Mouse (Mus musculus) limb, embryonic 10.5 days (tissue): ENCODE measurements around the gene Grm1. TPM values are rescaled to one million over a fixed set of nuclear protein-coding genes. Genes with fewer than 3 reads are reported as not detected.

ENCODE experiments used
- DNase-seq: peaks from one replicate; pipeline ENCODE4 v3.0.0-alpha.2; 2017; ENCODE audit warnings: low spot score
- H3K27ac ChIP-seq: fragments of 300-500 bp; sonication (generic); 2 replicates; pipeline ENCODE4 v1.5.1; 2016; ENCODE audit warnings: mild to moderate bottlenecking
- H3K27me3 ChIP-seq: fragments of 300-500 bp; sonication (generic); 2 replicates; pipeline ENCODE4 v1.6.1; 2016; ENCODE audit warnings: low read depth, mild to moderate bottlenecking; ENCODE audit not compliant: poor library complexity, severe bottlenecking
- H3K36me3 ChIP-seq: fragments of 300-500 bp; sonication (generic); 2 replicates; pipeline ENCODE4 v1.6.1; 2016; ENCODE audit warnings: mild to moderate bottlenecking, moderate library complexity
- H3K4me1 ChIP-seq: fragments of 300-500 bp; sonication (generic); 2 replicates; pipeline ENCODE4 v1.6.1; 2016
- H3K4me3 ChIP-seq: fragments of 300-500 bp; sonication (generic); 2 replicates; pipeline ENCODE4 v1.5.1; 2016; ENCODE audit warnings: mild to moderate bottlenecking, moderate library complexity
- H3K9me3 ChIP-seq: fragments of 300-500 bp; sonication (generic); replicated peaks from 2 replicates; pipeline ENCODE4 v1.6.1; 2016; ENCODE audit warnings: mild to moderate bottlenecking
- WGBS: fragments of 180-500 bp; shearing (Covaris S2); methylation state at CpG from one replicate; pipeline ENCODE4 v1.1.7; 2016; 5-methylcytosine and 5-hydroxymethylcytosine counted together
- polyA plus RNA-seq: library from polyadenylated mRNA; unstranded; fragments of >200 nt; fragmentation: Nextera tagmentation; extraction: Ambion mirVana; gene quantifications from 2 replicates; pipeline ENCODE4 v1.2.1, GENCODE M21; 2016

The Grm1 gene
- polyA plus RNA-seq, 1 experiment from 2014 or later = not detected

- Histone ChIP-seq H3K27ac (no peak overlapping the region), H3K27me3 (no peaks in the 10 kb centered on the region), H3K4me1 (no peaks in the 10 kb centered on the region), H3K4me3 (no peak overlapping the region), H3K36me3 (no peaks in the 10 kb centered on the region), H3K9me3 (no peaks in the 10 kb centered on the region)
- no peak for DNase-seq
- WGBS = 86% methylated on average over 5 of the region's 5 CpGs
These were observed 349.1 kb downstream of the Grm1 start for GRCm38 (mm10) chr10:10733092-10733491.

- H3K36me3 ChIP-seq = no peaks in the 10 kb centered on the region
- no peaks in the 10 kb centered on the region for H3K9me3 ChIP-seq
- no peak overlapping the region for H3K4me3 ChIP-seq
- 94% methylated on average over 3 of the region's 3 CpGs for WGBS
- H3K27ac ChIP-seq = no peak overlapping the region
- H3K27me3 ChIP-seq = no peaks in the 10 kb centered on the region
- no peak for DNase-seq
- H3K4me1 ChIP-seq = no peaks in the 10 kb centered on the region
These were observed 355.7 kb downstream of the Grm1 start for GRCm38 (mm10) chr10:10726501-10726900.

DNA sequence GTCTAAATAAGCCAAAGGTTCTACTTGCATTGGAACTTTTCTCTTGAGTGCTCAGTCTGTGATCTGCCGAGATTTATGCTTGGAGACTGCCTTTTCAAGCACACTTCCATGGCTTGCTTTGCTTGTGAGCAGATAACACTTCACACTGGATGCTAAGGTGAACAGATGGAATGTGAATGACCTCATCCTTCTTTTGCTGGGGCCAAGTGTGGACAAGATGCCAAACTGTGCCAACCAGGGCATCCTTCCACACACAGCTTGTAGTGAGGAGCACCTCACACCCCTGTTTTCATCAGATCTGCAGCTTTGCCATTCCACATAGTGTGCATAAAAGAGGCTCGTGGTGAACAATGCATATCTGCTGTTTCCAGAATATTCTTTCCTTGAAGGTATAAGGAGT is 371.3 kb downstream of the Grm1 start:
- Histone ChIP-seq H3K36me3 (no peaks in the 10 kb centered on the region), H3K27me3 (no peaks in the 10 kb centered on the region), H3K9me3 (no peaks in the 10 kb centered on the region), H3K27ac (no peak overlapping the region), H3K4me3 (no peak overlapping the region), H3K4me1 (no peaks in the 10 kb centered on the region)
- DNase-seq = no peak
- 80% methylated on average over 2 of the region's 2 CpGs for WGBS

GRCm38 (mm10) chr10:10710359-10710758 is 371.8 kb downstream of the Grm1 start:
- Histone ChIP-seq H3K9me3 (no peaks in the 10 kb centered on the region), H3K4me3 (no peak overlapping the region), H3K4me1 (no peaks in the 10 kb centered on the region), H3K36me3 (no peaks in the 10 kb centered on the region), H3K27ac (no peak overlapping the region), H3K27me3 (no peaks in the 10 kb centered on the region)
- DNase-seq = no peak
- 93% methylated on average over 2 of the region's 2 CpGs for WGBS

DNA sequence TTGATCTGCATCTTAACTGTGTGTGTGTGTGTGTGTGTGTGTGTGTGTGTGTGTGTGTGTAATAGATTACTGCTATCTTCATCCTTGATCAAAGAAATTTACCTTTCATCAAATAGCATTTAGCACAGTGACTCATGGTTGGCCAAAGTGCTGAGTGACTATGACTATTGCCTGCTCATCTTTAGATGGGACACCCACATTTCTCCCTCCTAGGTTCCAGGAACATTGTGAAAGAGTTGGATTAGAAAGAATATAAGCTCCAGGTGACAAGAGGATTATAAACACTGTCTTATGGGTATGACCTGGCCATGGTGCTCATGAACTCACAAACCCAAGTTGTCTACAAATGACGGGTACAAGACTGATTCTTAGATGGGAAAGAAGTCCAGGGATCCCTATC is 374.1 kb downstream of the Grm1 start:
- DNase-seq = no peak
- no peak overlapping the region for H3K27ac ChIP-seq
- H3K4me1 ChIP-seq = no peaks in the 10 kb centered on the region
- H3K36me3 ChIP-seq = no peaks in the 10 kb centered on the region
- no peaks in the 10 kb centered on the region for H3K27me3 ChIP-seq
- no peaks in the 10 kb centered on the region for H3K9me3 ChIP-seq
- no peak overlapping the region for H3K4me3 ChIP-seq
- 84% methylated on average over 1 of the region's 1 CpGs for WGBS

DNA sequence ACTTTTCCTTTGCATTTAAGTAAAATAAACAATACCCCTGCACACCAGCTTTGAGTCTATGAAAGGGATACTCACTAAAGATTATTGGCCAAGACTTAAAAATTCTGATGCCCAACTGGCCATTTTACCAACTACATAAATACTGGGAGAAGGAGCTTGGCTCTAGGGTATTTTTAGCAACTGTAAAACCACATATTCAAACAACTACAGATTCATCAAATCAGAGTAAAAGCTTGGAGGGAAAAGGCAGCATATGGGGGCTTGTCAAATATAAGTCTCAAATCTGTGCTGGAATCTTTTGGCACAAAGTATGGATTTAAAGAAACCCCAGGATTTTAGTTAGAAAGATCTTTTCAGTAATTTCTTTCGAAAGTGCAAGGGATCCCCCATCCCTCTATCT is 380.8 kb downstream of the Grm1 start:
- no peak for DNase-seq
- no peaks in the 10 kb centered on the region for H3K36me3 ChIP-seq
- no peaks in the 10 kb centered on the region for H3K4me1 ChIP-seq
- no peak overlapping the region for H3K27ac ChIP-seq
- 82% methylated on average over 1 of the region's 1 CpGs for WGBS
- H3K4me3 ChIP-seq = no peak overlapping the region
- H3K27me3 ChIP-seq = no peaks in the 10 kb centered on the region
- no peaks in the 10 kb centered on the region for H3K9me3 ChIP-seq

GRCm38 (mm10) chr10:10700903-10701302 is 381.3 kb downstream of the Grm1 start:
- no peaks in the 10 kb centered on the region for H3K4me1 ChIP-seq
- H3K9me3 ChIP-seq = no peaks in the 10 kb centered on the region
- WGBS = 68% methylated on average over 1 of the region's 1 CpGs
- no peaks in the 10 kb centered on the region for H3K27me3 ChIP-seq
- H3K4me3 ChIP-seq = no peak overlapping the region
- no peak for DNase-seq
- H3K27ac ChIP-seq = no peak overlapping the region
- H3K36me3 ChIP-seq = no peaks in the 10 kb centered on the region

GRCm38 (mm10) chr10:10697497-10697896 is 384.7 kb downstream of the Grm1 start:
- H3K27me3 ChIP-seq = no peaks in the 10 kb centered on the region
- no peak overlapping the region for H3K27ac ChIP-seq
- H3K4me3 ChIP-seq = no peak overlapping the region
- no peaks in the 10 kb centered on the region for H3K9me3 ChIP-seq
- no peak for DNase-seq
- no peaks in the 10 kb centered on the region for H3K36me3 ChIP-seq
- H3K4me1 ChIP-seq = no peaks in the 10 kb centered on the region
- 80% methylated on average over 6 of the region's 6 CpGs for WGBS

DNA sequence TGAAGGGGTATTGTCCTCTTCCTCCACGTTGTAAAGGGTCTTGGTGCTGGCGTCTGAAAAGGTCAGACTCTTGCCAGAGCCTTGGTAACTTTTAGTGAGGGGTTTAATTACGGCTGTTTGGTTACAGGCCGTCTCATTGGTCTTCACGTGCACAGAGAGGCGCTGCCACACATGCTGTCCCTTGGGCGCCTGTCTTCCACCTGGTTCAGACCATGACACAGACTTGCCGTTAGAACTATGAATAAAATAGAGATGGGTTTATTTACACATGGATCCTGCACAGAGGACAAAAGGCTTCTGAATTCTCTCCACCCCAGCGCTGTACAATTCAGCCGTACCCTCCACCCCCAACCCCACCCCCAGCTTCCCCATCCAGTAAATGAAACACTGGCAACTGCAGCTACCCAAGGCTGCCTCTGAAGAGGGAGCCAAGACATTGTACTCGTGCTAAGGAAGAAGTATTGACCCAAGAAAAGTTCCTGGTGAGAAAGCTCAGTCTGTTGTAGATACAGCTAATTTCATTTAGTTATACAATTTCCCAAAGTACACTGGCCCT is 392.4 kb downstream of the Grm1 start:
- H3K9me3 ChIP-seq = no peaks in the 10 kb centered on the region
- 24% methylated on average over 11 of the region's 11 CpGs for WGBS
- H3K27ac ChIP-seq = 0 out of 2 replicates have a peak overlapping the region, but pooled peaks have one; percentile 47
- H3K4me3 ChIP-seq = peak overlapping the region; percentile 55
- peaks cover 17% of the 10 kb centered on the region for H3K27me3 ChIP-seq
- H3K36me3 ChIP-seq = no peaks in the 10 kb centered on the region
- peaks cover 13% of the 10 kb centered on the region for H3K4me1 ChIP-seq
- no peak for DNase-seq

GRCm38 (mm10) chr10:10688907-10689667 is 393.1 kb downstream of the Grm1 start:
- H3K4me3 ChIP-seq = peak overlapping the region; percentile 55
- H3K9me3 ChIP-seq = no peaks in the 10 kb centered on the region
- peak; percentile 51 for DNase-seq
- H3K36me3 ChIP-seq = no peaks in the 10 kb centered on the region
- peaks cover 17% of the 10 kb centered on the region for H3K27me3 ChIP-seq
- 3% methylated on average over 35 of the region's 35 CpGs for WGBS
- 0 out of 2 replicates have a peak overlapping the region, but pooled peaks have one; percentile 47 for H3K27ac ChIP-seq
- peaks cover 13% of the 10 kb centered on the region for H3K4me1 ChIP-seq

- Histone ChIP-seq H3K4me3 (no peak within 1 kb of the TSS), H3K36me3 (no peaks in the 10 kb centered on the region), H3K4me1 (no peaks in the 10 kb centered on the region), H3K9me3 (no peaks in the 10 kb centered on the region), H3K27me3 (no peaks in the 10 kb centered on the region), H3K27ac (no peak within 1 kb of the TSS)
- DNase-seq = no peak
- WGBS = 97% methylated on average over 1 of the region's 1 CpGs
These were observed 401.1 kb downstream of the Grm1 start, which contains the start of gene Gm10944 for GRCm38 (mm10) chr10:10681048-10681447. Gene Gm10944, plus strand, starts transcription at chr10:10681348.

DNA sequence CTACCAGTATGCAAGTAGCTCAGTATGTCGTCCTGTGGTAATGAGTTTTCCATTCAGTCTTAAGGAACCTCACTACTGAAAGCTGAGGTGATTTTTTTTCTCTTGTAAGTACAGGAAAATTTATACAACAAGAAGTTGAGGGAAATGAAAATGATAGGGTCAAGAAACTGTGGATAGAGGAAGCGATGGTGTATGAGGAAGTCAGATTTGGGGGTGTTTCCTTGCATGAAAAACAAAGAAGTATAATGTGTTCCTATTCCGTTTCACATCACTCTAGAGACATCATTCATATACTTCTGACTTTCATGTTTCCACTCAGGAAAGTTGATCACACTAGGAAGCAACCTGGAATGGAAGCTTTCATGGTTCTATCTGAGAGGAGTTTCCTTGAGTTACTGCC is 422.2 kb downstream of the Grm1 start:
- WGBS = 77% methylated on average over 3 of the region's 3 CpGs
- H3K36me3 ChIP-seq = no peaks in the 10 kb centered on the region
- no peaks in the 10 kb centered on the region for H3K27me3 ChIP-seq
- H3K27ac ChIP-seq = no peak overlapping the region
- H3K4me1 ChIP-seq = no peaks in the 10 kb centered on the region
- no peak overlapping the region for H3K4me3 ChIP-seq
- DNase-seq = no peak
- H3K9me3 ChIP-seq = no peaks in the 10 kb centered on the region

DNA sequence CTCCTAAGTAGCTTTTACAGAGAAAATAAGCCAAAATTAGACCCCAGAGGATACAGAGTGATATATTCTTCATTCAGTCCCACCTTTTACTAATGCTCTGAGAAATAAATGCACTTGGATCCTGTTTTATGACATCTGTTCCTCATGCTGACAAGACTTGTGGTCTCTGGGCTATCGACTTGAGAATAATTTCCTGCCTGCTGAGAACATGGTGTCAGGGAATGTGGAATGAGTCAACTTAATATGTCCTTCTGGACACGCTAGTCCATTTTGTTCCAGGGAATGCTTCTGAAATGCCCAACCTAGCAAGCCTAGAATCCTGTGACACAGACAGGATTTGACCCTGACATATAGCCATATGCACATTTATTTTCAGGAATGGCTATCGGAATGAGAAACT is 423.0 kb downstream of the Grm1 start:
- no peak for DNase-seq
- H3K4me1 ChIP-seq = no peaks in the 10 kb centered on the region
- no peaks in the 10 kb centered on the region for H3K36me3 ChIP-seq
- no peaks in the 10 kb centered on the region for H3K9me3 ChIP-seq
- no peak overlapping the region for H3K27ac ChIP-seq
- no peak overlapping the region for H3K4me3 ChIP-seq
- H3K27me3 ChIP-seq = no peaks in the 10 kb centered on the region
- 91% methylated on average over 3 of the region's 3 CpGs for WGBS
